Mouse (Mus musculus): Measurements from ENCODE around the gene Dennd4a. TPM values are rescaled to one million over a fixed set of nuclear protein-coding genes. Genes with fewer than 3 reads are reported as not detected.

Gene Dennd4a
- polyA plus RNA-seq, 1 experiment from 2014 or later = 4.0 TPM

GRCm38 (mm10) chr9:64934015-64934754 lies 123.0 kb downstream of the Dennd4a start:
- Histone ChIP-seq H3K4me3 (ENCODE audit: low read depth, low read length) (no peak overlapping the region), H3K27ac (replicated peaks) (no peak overlapping the region), H3K9ac (ENCODE audit: low read length) (no peak overlapping the region), H3K27me3 (ENCODE audit: control insufficient read depth, insufficient read depth, low read length) (no peaks in the 10 kb centered on the region), H3K4me1 (replicated peaks; ENCODE audit: control insufficient read depth, insufficient read depth) (no peaks in the 10 kb centered on the region), H3K36me3 (ENCODE audit: control insufficient read depth, insufficient read depth, low read length) (no peaks in the 10 kb centered on the region), H3K9me3 (ENCODE audit: control insufficient read depth, low read length) (no peaks in the 10 kb centered on the region), H3K4me2 (replicated peaks; ENCODE audit: low read depth) (no peak overlapping the region)
- TF ChIP-seq EP300 (optimal IDR thresholded peaks at IDR 0.05) (no peak), CTCF (IDR thresholded peaks at IDR 0.05; ENCODE audit: low read depth) (no peak)
- ATAC-seq (ENCODE audit: low FRiP score, low TSS enrichment) (peak; percentile 41), DNase-seq (ENCODE audit: low spot score) (peak; percentile 34)
- WGBS = 26% methylated on average over 15 of the region's 15 CpGs

GRCm38 (mm10) chr9:64936508-64936907 lies 125.4 kb downstream of the Dennd4a start:
- Histone ChIP-seq H3K4me1 (replicated peaks; ENCODE audit: control insufficient read depth, insufficient read depth) (no peaks in the 10 kb centered on the region), H3K27me3 (ENCODE audit: control insufficient read depth, insufficient read depth, low read length) (no peaks in the 10 kb centered on the region), H3K36me3 (ENCODE audit: control insufficient read depth, insufficient read depth, low read length) (no peaks in the 10 kb centered on the region), H3K4me2 (replicated peaks; ENCODE audit: low read depth) (no peak overlapping the region), H3K9me3 (ENCODE audit: control insufficient read depth, low read length) (no peaks in the 10 kb centered on the region), H3K4me3 (ENCODE audit: low read depth, low read length) (no peak overlapping the region), H3K27ac (replicated peaks) (no peak overlapping the region), H3K9ac (ENCODE audit: low read length) (no peak overlapping the region)
- ATAC-seq (ENCODE audit: low FRiP score, low TSS enrichment) = 0 out of 2 replicates have a peak, but pooled peaks have one; percentile 48
- WGBS = 8% methylated on average over 6 of the region's 6 CpGs
- TF ChIP-seq CTCF (IDR thresholded peaks at IDR 0.05; ENCODE audit: low read depth) = peak; percentile 87
- TF ChIP-seq EP300 (optimal IDR thresholded peaks at IDR 0.05) = no peak
- DNase-seq (ENCODE audit: low spot score) = peak; percentile 60

- no peak overlapping the region for H3K4me3 ChIP-seq (ENCODE audit: low read depth, low read length)
- no peak overlapping the region for H3K27ac ChIP-seq (replicated peaks)
- no peak for DNase-seq (ENCODE audit: low spot score)
- H3K4me1 ChIP-seq (replicated peaks; ENCODE audit: control insufficient read depth, insufficient read depth) = no peaks in the 10 kb centered on the region
- no peaks in the 10 kb centered on the region for H3K36me3 ChIP-seq (ENCODE audit: control insufficient read depth, insufficient read depth, low read length)
- no peaks in the 10 kb centered on the region for H3K9me3 ChIP-seq (ENCODE audit: control insufficient read depth, low read length)
- no peak overlapping the region for H3K9ac ChIP-seq (ENCODE audit: low read length)
- H3K4me2 ChIP-seq (replicated peaks; ENCODE audit: low read depth) = no peak overlapping the region
- ATAC-seq (ENCODE audit: low FRiP score, low TSS enrichment) = no peak
- TF ChIP-seq CTCF (IDR thresholded peaks at IDR 0.05; ENCODE audit: low read depth) (peak; percentile 26), EP300 (optimal IDR thresholded peaks at IDR 0.05) (no peak)
- H3K27me3 ChIP-seq (ENCODE audit: control insufficient read depth, insufficient read depth, low read length) = no peaks in the 10 kb centered on the region
- 57% methylated on average over 5 of the region's 5 CpGs for WGBS
Observed at GRCm38 (mm10) chr9:64937491-64937890, 126.4 kb downstream of the Dennd4a start.

GRCm38 (mm10) chr9:64938535-64938934 lies 127.4 kb downstream of the Dennd4a start:
- Histone ChIP-seq H3K4me3 (ENCODE audit: low read depth, low read length) (no peak overlapping the region), H3K9ac (ENCODE audit: low read length) (no peak overlapping the region), H3K36me3 (ENCODE audit: control insufficient read depth, insufficient read depth, low read length) (no peaks in the 10 kb centered on the region), H3K4me1 (replicated peaks; ENCODE audit: control insufficient read depth, insufficient read depth) (no peaks in the 10 kb centered on the region), H3K27ac (replicated peaks) (no peak overlapping the region), H3K4me2 (replicated peaks; ENCODE audit: low read depth) (no peak overlapping the region), H3K9me3 (ENCODE audit: control insufficient read depth, low read length) (no peaks in the 10 kb centered on the region), H3K27me3 (ENCODE audit: control insufficient read depth, insufficient read depth, low read length) (no peaks in the 10 kb centered on the region)
- TF ChIP-seq CTCF (IDR thresholded peaks at IDR 0.05; ENCODE audit: low read depth) (no peak), EP300 (optimal IDR thresholded peaks at IDR 0.05) (no peak)
- no peak for ATAC-seq (ENCODE audit: low FRiP score, low TSS enrichment)
- 76% methylated on average over 5 of the region's 5 CpGs for WGBS
- DNase-seq (ENCODE audit: low spot score) = no peak

GRCm38 (mm10) chr9:64939281-64939680 lies 128.1 kb downstream of the Dennd4a start:
- Histone ChIP-seq H3K4me3 (ENCODE audit: low read depth, low read length) (no peak overlapping the region), H3K27ac (replicated peaks) (no peak overlapping the region), H3K9ac (ENCODE audit: low read length) (no peak overlapping the region), H3K27me3 (ENCODE audit: control insufficient read depth, insufficient read depth, low read length) (no peaks in the 10 kb centered on the region), H3K4me1 (replicated peaks; ENCODE audit: control insufficient read depth, insufficient read depth) (no peaks in the 10 kb centered on the region), H3K4me2 (replicated peaks; ENCODE audit: low read depth) (no peak overlapping the region), H3K9me3 (ENCODE audit: control insufficient read depth, low read length) (no peaks in the 10 kb centered on the region), H3K36me3 (ENCODE audit: control insufficient read depth, insufficient read depth, low read length) (no peaks in the 10 kb centered on the region)
- DNase-seq (ENCODE audit: low spot score) (no peak), ATAC-seq (ENCODE audit: low FRiP score, low TSS enrichment) (no peak)
- no peak for TF ChIP-seq CTCF (IDR thresholded peaks at IDR 0.05; ENCODE audit: low read depth)
- no peak for TF ChIP-seq EP300 (optimal IDR thresholded peaks at IDR 0.05)
- 46% methylated on average over 4 of the region's 4 CpGs for WGBS

GRCm38 (mm10) chr9:64939790-64940189 lies 128.7 kb downstream of the Dennd4a start:
- Histone ChIP-seq H3K27me3 (ENCODE audit: control insufficient read depth, insufficient read depth, low read length) (no peaks in the 10 kb centered on the region), H3K4me1 (replicated peaks; ENCODE audit: control insufficient read depth, insufficient read depth) (no peaks in the 10 kb centered on the region), H3K4me2 (replicated peaks; ENCODE audit: low read depth) (no peak overlapping the region), H3K27ac (replicated peaks) (no peak overlapping the region), H3K9ac (ENCODE audit: low read length) (no peak overlapping the region), H3K36me3 (ENCODE audit: control insufficient read depth, insufficient read depth, low read length) (no peaks in the 10 kb centered on the region), H3K4me3 (ENCODE audit: low read depth, low read length) (no peak overlapping the region), H3K9me3 (ENCODE audit: control insufficient read depth, low read length) (no peaks in the 10 kb centered on the region)
- TF ChIP-seq CTCF (IDR thresholded peaks at IDR 0.05; ENCODE audit: low read depth) (no peak), EP300 (optimal IDR thresholded peaks at IDR 0.05) (no peak)
- DNase-seq (ENCODE audit: low spot score) = no peak
- ATAC-seq (ENCODE audit: low FRiP score, low TSS enrichment) = no peak
- WGBS = 87% methylated on average over 2 of the region's 2 CpGs

Measured in stomach, postnatal 0 days (tissue).